Mouse (Mus musculus): ENCODE measurements at regions not wholly inside any gene's neighbourhood (a gene's known extent, or its start where the extent isn't known, plus 50 kb on each side); places are given as distances from the start of the nearest gene placed in this dataset.
"Not testable (repeated sequence)": the region's sequence is repeated elsewhere in the genome, so short reads cannot be mapped to it uniquely, and the experiment has no call there.

- DNase-seq: no peak
Observed at GRCm38 (mm10) chr14:89922316-89922715, 1451.1 kb upstream of the Pcdh20 start.

- not testable (repeated sequence) for DNase-seq
Observed at GRCm38 (mm10) chr14:89920586-89920985, 1449.4 kb upstream of the Pcdh20 start.

- not testable (repeated sequence) for DNase-seq
Observed at GRCm38 (mm10) chr14:89898701-89899227, 1427.6 kb upstream of the Pcdh20 start.

GRCm38 (mm10) chr14:89898135-89898534 is 1426.9 kb upstream of the Pcdh20 start:
- DNase-seq: not testable (repeated sequence)

- peak; percentile 12 for DNase-seq
Observed at GRCm38 (mm10) chr14:89896891-89897290, 1425.7 kb upstream of the Pcdh20 start.

Measured in gastrocnemius, postnatal 10 days (tissue).